Mouse (Mus musculus) heart, postnatal 36 days (tissue): ENCODE measurements at regions not wholly inside any gene's neighbourhood (a gene's known extent, or its start where the extent isn't known, plus 50 kb on each side); places are given as distances from the start of the nearest gene placed in this dataset.

Experiments used
- DNase-seq, 2 experiments: peaks; one replicate each; pipeline ENCODE4 v3.0.0; 2021 to 2022
- intact Hi-C: fragments of 180-260 bp; cut with DNase I; formaldehyde crosslinking; loops from one replicate; pipeline ENCODE4 v1.15.1; 2025

DNA sequence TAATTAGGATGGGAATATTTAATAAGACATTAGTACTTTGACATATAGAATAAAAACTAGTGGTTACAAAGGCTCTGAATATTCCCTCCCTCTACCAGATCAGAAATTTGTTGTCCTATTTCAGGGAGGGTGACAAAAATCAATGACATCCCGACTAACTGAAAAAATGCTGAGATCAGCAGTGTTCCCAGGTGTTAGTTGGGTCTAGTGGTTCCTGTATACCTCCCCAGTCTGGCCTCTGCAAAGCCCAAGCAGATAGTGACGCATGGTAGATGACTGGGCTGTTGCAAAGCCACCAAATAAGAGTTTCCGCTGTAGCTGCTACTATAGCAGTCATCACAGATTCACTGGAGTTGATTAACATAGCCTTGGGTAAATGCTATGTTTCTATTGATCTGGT is 59.9 kb upstream of the Gm4791 start:
- intact Hi-C loops = no loop called here
- no peak for DNase-seq

DNA sequence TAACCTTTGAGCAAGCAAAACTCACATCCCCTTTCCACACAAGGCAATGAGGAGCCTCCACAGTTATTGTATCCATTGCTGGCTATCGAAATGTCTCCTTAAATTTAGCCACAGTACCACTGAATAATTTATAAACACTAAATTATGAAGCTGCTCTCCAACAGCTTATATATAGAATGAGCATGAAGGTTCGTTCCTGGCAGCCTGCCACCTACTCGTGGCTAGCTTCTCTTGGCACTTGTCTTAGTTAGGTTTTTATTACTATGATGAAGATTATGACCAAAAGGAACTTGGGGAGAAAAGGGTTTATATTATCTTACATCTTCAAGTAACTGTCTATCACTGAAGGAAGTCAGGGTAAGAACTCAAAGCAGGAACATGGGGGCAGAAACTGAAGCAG is 72.9 kb upstream of the Gm4791 start:
- intact Hi-C loops = no loop called here
- no peak for DNase-seq

DNA sequence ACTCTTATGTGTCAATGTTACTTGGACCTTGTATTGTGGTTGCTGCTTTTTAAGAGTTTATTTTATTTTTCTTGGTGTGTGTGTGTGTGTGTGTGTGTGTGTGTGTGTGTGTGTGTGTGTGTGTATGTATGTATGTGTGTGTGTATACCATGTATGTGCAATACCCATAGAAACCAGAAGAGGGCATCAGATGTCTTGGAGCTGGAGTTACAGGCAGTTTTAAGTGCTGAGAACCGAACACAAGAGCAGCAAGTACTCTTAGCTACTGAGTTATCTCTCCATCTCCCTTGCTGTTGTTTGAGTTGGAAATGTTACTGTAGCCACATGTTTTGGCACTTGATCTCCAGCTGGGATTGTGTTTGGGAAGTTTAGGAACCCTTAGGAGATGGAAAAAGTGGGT is 78.5 kb upstream of the Gm4791 start:
- intact Hi-C loops = no loop called here
- no peak for DNase-seq

- no peak for DNase-seq
- intact Hi-C loops = no loop called here
Measured at GRCm38 (mm10) chr9:46913238-46913637, 85.3 kb upstream of the Gm4791 start.

DNA sequence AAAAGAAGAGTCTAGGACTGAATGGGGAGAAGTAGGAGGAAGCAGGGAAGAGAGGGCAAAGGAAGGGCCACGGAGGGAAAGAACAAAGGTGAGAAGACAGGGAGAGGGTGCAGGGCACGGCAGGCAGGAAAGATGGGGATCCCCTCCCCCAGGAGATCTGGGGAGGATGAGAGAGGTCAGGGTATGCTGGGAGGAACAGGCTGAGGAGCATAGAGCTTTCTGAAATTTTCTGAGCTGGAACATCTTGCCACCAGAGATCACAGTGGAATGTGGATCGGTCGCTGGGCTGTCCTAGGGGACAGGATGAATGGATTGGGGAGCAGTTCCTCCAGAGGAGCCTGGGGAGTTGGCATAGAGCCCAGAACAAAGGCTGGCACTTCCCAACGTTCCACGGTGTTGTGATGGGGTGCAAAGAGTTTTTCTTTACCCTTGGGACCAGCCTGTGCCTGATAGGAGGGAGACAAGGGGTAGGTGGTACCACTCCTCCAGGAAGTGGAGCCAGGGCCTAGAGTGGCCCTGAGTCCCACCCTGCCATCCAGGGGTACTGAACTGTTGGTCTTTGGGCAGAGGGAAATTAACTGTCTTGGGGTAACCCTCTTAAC is 89.0 kb upstream of the Gm4791 start:
- DNase-seq = no peak
- intact Hi-C loops = no loop called here

DNA sequence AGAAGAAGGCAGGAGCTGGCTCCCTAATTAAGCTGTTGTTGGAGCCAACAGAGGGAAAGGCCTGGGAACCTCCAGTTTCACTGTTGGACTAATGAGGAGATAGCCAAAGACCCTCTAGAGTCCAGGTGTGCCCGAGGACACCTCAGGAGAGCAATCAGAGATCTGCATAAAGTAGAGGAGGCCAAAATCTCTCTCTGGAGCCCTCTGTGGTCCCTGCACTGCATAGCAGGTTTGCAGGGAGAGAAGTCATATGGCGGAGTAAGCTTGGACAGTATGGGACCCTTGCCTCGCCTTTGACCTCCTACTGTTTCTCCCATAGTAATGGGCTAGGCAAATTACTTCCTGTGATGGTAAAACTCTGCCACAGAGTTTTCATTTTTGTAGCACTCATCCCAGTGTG is 93.5 kb upstream of the Gm4791 start:
- no peak for DNase-seq
- intact Hi-C loops = no loop called here

DNA sequence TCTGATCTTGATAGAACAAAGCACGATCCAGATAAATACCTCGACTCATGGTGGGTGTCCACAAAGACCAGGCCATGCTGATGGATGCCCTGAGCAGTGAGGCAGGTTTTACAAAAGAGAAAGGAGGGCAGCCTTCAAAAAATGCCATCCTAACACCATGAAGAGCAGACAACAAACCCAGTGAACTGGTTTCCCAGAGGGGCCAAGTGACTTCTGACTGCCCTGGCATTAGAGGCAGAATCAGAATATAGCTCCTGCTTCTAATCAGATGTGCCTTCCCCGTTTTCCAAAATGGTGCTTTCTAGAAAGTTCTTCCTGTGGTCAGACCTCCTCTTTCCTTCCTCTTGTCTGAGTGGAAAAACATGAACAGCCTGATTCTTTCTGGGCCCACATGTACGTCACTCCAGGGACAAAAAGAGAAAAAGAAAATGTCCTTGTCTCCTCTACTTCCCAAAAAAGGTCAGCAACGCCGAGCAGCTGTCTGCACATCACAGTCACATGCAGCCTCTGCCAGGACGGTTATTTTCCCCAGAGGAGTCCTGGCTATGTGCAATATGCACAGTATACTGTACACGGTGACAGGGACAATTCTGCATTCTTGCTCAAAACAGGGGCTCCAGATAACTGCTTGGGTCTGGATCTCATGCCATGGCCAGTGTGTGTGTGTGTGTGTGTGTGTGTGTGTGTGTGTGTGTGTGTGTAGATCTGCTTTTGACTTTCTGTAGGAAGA is 94.9 kb upstream of the Gm4791 start:
- DNase-seq = no peak
- intact Hi-C loops = no loop called here

DNA sequence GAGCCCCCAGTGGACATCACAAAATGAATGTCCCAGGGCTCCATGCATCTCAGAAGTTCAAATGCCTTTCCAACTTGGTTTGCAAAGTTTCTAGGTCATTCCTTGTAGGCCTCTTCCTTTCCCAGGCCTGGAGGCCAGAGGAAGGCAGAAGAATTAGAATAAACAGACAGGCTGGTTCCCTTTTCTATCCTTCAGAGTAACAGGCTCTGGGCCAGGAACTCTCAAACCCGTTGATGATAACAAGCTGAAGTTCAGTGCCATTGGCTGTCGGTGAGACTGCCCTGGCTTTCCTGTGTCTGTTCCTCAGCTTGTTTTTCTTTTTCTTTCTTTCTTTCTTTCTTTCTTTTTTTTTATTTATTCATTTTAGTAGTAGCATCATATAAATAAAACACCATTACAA is 99.3 kb upstream of the Gm4791 start:
- intact Hi-C loops = no loop called here
- no peak for DNase-seq

- intact Hi-C loops = no loop called here
- DNase-seq = no peak
Measured at GRCm38 (mm10) chr9:46898120-46898519, 100.4 kb upstream of the Gm4791 start.

- DNase-seq = no peak
- intact Hi-C loops = no loop called here
Measured at GRCm38 (mm10) chr9:46891829-46892228, 106.7 kb upstream of the Gm4791 start.

- no peak for DNase-seq
- intact Hi-C loops = no loop called here
Measured at GRCm38 (mm10) chr9:46889933-46890662, 108.4 kb upstream of the Gm4791 start.

- intact Hi-C loops = no loop called here
Measured at GRCm38 (mm10) chr9:46871211-46871994, 127.1 kb upstream of the Gm4791 start.

DNA sequence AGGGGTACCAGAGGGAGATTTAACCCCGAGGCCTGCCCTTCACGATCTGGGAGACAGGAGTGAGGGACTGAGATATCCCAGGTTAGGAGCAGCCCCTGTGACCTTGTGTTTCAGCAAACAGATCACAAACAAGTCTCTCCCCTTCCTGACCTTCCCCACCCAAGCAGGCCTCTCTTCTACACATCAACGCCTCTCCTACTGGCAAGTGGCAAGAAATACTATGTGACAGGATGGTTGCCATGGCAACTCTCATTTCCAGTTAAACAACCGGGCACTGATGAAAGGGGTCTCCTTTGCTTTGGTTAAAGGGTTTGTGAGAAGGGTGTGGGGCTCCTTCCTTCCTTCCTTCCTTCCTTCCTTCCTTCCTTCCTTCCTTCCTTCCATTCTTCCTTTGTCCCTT is 134.6 kb upstream of the Gm4791 start:
- intact Hi-C loops = no loop called here
- DNase-seq = no peak

More at GRCm38 (mm10) chr9:46871211-46871994, 127.1 kb upstream of the Gm4791 start:
- DNase-seq = no peak

DNA sequence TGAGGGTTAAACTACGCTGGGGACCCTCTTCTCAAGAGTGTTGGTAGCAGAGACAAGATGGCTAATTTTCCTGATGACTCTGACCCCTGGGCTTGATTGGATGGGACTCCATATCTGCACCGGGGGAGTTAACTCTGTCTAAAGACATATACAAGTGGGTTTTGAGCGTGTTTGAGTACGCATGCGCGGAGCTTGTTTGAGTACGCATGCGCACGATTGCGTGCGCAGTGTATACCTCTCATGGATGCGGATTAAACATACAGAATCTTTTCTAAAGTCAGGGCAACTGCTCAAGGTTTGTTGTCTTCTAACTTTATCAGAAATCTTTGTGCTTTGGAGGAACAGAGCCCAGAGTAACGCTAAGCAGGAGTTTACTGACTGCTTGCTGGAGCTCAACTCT is 146.8 kb upstream of the Gm4791 start:
- intact Hi-C loops = no loop called here
- DNase-seq = no peak

GRCm38 (mm10) chr9:46851336-46851735 is 147.2 kb upstream of the Gm4791 start:
- no peak for DNase-seq
- intact Hi-C loops = no loop called here

- intact Hi-C loops = no loop called here
- no peak for DNase-seq
Measured at GRCm38 (mm10) chr9:46845276-46845675, 153.3 kb upstream of the Gm4791 start.

DNA sequence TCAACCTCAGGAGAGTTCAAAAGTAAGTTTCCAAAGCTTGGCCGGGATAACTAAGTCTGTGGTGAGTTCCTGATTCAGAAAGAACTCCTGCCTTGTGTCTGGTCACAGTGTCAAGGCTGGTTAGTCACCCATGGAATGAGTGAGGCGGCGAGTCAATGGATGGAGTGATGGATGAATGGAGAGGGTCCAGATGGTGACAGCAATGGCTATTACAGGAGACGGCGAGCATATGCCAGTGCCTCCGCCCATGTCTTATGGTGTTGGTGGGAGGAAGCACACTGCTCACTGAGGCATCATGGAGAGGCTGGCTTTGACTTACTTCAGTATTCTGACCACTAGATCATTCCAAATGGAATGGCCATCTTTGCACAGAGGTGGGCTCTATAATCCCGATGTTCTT is 154.8 kb upstream of the Gm4791 start:
- intact Hi-C loops = no loop called here
- DNase-seq = no peak

DNA sequence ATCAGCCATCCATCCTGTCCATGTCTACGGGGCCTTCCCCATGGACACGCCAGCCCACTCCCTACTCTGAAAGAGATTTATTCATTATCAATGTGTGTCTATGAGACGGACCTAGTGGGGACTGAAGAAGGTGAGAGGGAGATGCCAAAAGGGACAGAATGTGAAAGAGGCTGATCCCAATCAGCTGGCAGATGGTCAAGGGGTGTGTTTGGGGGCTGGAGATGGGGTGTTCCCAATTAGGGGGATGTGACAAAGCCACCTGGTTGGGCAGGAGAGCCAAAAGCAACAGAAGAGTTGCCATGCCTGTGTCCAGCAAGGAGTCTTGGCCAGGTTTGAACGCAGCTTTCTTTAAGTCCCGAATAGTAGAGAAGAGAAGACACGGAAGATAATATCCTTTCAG is 157.0 kb upstream of the Gm4791 start:
- DNase-seq = no peak
- intact Hi-C loops = no loop called here

DNA sequence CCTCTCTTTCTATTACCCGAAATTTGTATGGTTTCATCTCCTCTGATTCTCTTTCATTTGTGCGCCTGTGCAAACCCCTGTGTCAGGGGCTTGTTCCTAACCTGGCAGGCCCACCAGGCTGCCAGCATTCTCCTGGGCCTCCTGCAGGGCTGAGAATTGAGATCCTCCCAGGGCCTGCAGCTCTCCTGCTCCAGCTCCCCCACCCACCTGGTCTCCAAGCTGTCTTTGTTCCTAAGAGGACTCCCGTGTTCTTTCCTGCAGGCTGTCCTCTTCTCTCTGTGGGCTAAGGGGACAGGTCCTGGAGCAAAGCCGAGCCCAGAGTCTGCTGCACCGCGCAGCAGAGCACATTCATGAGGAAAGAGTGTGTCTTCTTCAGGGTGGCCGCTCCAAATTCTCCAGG is 163.3 kb upstream of the Gm4791 start:
- intact Hi-C loops = no loop called here
- no peak for DNase-seq

DNA sequence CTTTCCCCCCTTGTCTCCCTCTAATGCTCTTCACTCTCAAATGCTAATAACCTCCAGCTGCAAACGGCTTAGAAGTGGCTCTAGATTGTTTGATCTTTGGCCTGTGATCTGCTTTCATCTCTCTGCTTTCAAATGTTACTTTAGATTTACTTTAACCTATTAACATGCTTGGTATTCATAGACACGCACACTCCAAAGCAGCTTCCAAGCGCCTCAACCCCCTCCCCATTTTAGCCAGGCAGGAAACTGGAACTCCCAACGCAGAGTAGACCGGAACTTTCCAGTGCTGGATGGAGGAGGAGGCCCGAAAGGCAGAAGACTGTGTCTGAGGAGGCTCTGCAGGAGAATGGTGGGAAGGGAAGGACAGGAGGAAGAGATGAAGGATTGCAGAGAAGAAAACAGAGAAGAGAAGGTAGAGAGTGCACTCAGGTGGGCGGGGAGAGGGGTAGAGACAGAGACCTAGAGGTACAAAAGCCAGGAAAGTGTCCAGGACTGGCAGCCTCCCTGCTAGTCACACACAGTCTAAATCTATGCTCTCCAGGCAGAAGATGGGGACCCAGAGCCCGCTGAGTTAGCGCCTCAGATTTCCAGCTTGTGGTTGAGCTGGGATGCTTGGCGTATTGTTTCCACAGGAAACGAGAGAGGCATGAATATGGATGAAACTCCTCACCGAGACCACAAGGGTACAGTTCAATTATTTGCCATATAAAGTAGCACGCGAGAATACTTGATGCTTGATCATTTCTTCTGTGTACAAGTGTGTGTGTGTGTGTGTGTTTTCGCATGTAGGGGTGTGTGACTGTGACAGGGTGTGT is 167.6 kb upstream of the Gm4791 start:
- DNase-seq = no peak
- intact Hi-C loops = no loop called here
